In genomic region chr2:61022411-61022810, GRCm38 (mm10) we compare ENCODE assay signal across 30 mouse cellular contexts. TPM values are rescaled to one million over a fixed set of nuclear protein-coding genes. Genes with fewer than 3 reads are reported as not detected.
DNase-seq lines count a peak whose midpoint lies in the region; ATAC-seq and TF ChIP-seq lines count a peak whose summit lies in the region.
"Had no signal": no experiment of that assay in that cellular context is flagged by ENCODE, and none has a peak within 500 bp of the region (broad histone marks: within the 10 kb centered on the region; RNA-seq: fewer than 3 reads in every experiment).

No protein-coding gene starts in this region.

- H3K9me3 ChIP-seq in midbrain, embryonic 11.5 days (ENCODE audit: control insufficient read depth, low read length), result no peaks in the 10 kb centered on the region
- no peaks in the 10 kb centered on the region for H3K9me3 ChIP-seq in midbrain, embryonic 13.5 days
- H3K9me3 ChIP-seq: forebrain, embryonic 15.5 days; heart, embryonic 15.5 days; intestine, embryonic 15.5 days; midbrain, embryonic 15.5 days; neural tube, embryonic 13.5 days; stomach, embryonic 15.5 days had no signal

- no peaks in the 10 kb centered on the region for H3K4me1 ChIP-seq in midbrain, embryonic 11.5 days (ENCODE audit: control insufficient read depth, insufficient read depth, low read length)
- no peaks in the 10 kb centered on the region for H3K4me1 ChIP-seq in midbrain, embryonic 13.5 days (replicated peaks)
- H3K4me1 ChIP-seq in brown adipose tissue, adult 24 weeks (ENCODE audit: control insufficient read depth, insufficient read depth, insufficient read length, low read length), result peaks cover 6% of the 10 kb centered on the region
- no peaks in the 10 kb centered on the region for H3K4me1 ChIP-seq in thymus, adult 2 months (replicated peaks; ENCODE audit: control insufficient read depth, insufficient read depth, low read length)
- H3K4me1 ChIP-seq: forebrain, embryonic 15.5 days; intestine, embryonic 15.5 days; liver, embryonic 13.5 days; megakaryocyte, embryonic 14.5 days; midbrain, embryonic 15.5 days; neural tube, embryonic 13.5 days; stomach, embryonic 15.5 days had no signal

- no peak overlapping the region for H3K4me3 ChIP-seq in midbrain, embryonic 11.5 days (ENCODE audit: low read depth, low read length)
- no peak overlapping the region for H3K4me3 ChIP-seq in midbrain, embryonic 13.5 days (replicated peaks)
- H3K4me3 ChIP-seq in brown adipose tissue, adult 24 weeks (ENCODE audit: insufficient read depth, low read depth, low read length), result no peak overlapping the region
- no peak overlapping the region for H3K4me3 ChIP-seq in myocyte
- H3K4me3 ChIP-seq in thymus, adult 2 months (ENCODE audit: control insufficient read depth, insufficient read depth, low read length), result no peak overlapping the region
- H3K4me3 ChIP-seq: forebrain, embryonic 15.5 days; heart, embryonic 15.5 days; intestine, embryonic 15.5 days; left cerebral cortex, adult 2 months; liver, embryonic 13.5 days; megakaryocyte, embryonic 14.5 days; midbrain, embryonic 15.5 days; neural tube, embryonic 13.5 days; stomach, embryonic 15.5 days had no signal

- no peak overlapping the region for H3ac ChIP-seq in myocyte (ENCODE audit: control insufficient read depth, insufficient read length)

- no peak overlapping the region for H3K4me2 ChIP-seq in midbrain, embryonic 11.5 days
- H3K4me2 ChIP-seq in midbrain, embryonic 13.5 days (replicated peaks), result no peak overlapping the region
- peak overlapping the region; percentile 15 for H3K4me2 ChIP-seq in myocyte (ENCODE audit: low read depth)
- H3K4me2 ChIP-seq: forebrain, embryonic 15.5 days; heart, embryonic 15.5 days; intestine, embryonic 15.5 days; liver, embryonic 13.5 days; midbrain, embryonic 15.5 days; neural tube, embryonic 13.5 days; stomach, embryonic 15.5 days had no signal

- no peak for ATAC-seq in midbrain, embryonic 11.5 days (ENCODE audit: low FRiP score)
- no peak for ATAC-seq in midbrain, embryonic 13.5 days
- ATAC-seq: forebrain, embryonic 15.5 days; hindbrain, embryonic 16.5 days; intestine, embryonic 15.5 days; midbrain, embryonic 15.5 days had no signal

- no peak for TF ChIP-seq POLR2A in myocyte (IDR thresholded peaks at IDR 0.05; ENCODE audit: insufficient read length, low read depth)
- no peak for TF ChIP-seq POLR2A in thymus, adult 2 months (IDR thresholded peaks at IDR 0.05; ENCODE audit: control insufficient read depth, extremely low read depth, insufficient read depth, low read length, poor library complexity)

- no peaks in the 10 kb centered on the region for H3K36me3 ChIP-seq in midbrain, embryonic 11.5 days (ENCODE audit: control insufficient read depth, insufficient read depth, low read length)
- no peaks in the 10 kb centered on the region for H3K36me3 ChIP-seq in midbrain, embryonic 13.5 days
- no peaks in the 10 kb centered on the region for H3K36me3 ChIP-seq in myocyte (ENCODE audit: control insufficient read depth, insufficient read depth)
- H3K36me3 ChIP-seq in thymus, adult 2 months (ENCODE audit: control insufficient read depth, insufficient read depth, low read length), result no peaks in the 10 kb centered on the region
- H3K36me3 ChIP-seq: forebrain, embryonic 15.5 days; heart, embryonic 15.5 days; intestine, embryonic 15.5 days; liver, embryonic 13.5 days; midbrain, embryonic 15.5 days; neural tube, embryonic 13.5 days; stomach, embryonic 15.5 days had no signal

- H3K27ac ChIP-seq in midbrain, embryonic 11.5 days (ENCODE audit: low read depth, low read length), result no peak overlapping the region
- no peak overlapping the region for H3K27ac ChIP-seq in midbrain, embryonic 13.5 days
- H3K27ac ChIP-seq in brown adipose tissue, adult 24 weeks (replicated peaks; ENCODE audit: low read depth, low read length), result 0 out of 2 replicates have a peak overlapping the region, but pooled peaks have one; percentile 5
- H3K27ac ChIP-seq in thymus, adult 2 months (ENCODE audit: control insufficient read depth, insufficient read depth, low read length), result no peak overlapping the region
- H3K27ac ChIP-seq: forebrain, embryonic 15.5 days; heart, embryonic 15.5 days; intestine, embryonic 15.5 days; left cerebral cortex, adult 2 months; liver, embryonic 13.5 days; midbrain, embryonic 15.5 days; neural tube, embryonic 13.5 days; stomach, embryonic 15.5 days had no signal

- no peaks in the 10 kb centered on the region for H3K27me3 ChIP-seq in midbrain, embryonic 11.5 days (ENCODE audit: control insufficient read depth, insufficient read depth, low read length)
- no peaks in the 10 kb centered on the region for H3K27me3 ChIP-seq in midbrain, embryonic 13.5 days
- H3K27me3 ChIP-seq in myocyte (ENCODE audit: control insufficient read depth, insufficient read depth, insufficient read length), result no peaks in the 10 kb centered on the region
- no peaks in the 10 kb centered on the region for H3K27me3 ChIP-seq in thymus, adult 2 months (ENCODE audit: control insufficient read depth, insufficient read depth, low read length)
- H3K27me3 ChIP-seq: forebrain, embryonic 15.5 days; heart, embryonic 15.5 days; intestine, embryonic 15.5 days; liver, embryonic 13.5 days; midbrain, embryonic 15.5 days; neural tube, embryonic 13.5 days; stomach, embryonic 15.5 days had no signal

- no peak for TF ChIP-seq CTCF in thymus, adult 2 months (IDR thresholded peaks at IDR 0.05; ENCODE audit: borderline replicate concordance, control insufficient read depth, extremely low read depth, insufficient read depth, low read length, poor library complexity)

- H3K9ac ChIP-seq in midbrain, embryonic 11.5 days (ENCODE audit: low read length), result no peak overlapping the region
- H3K9ac ChIP-seq in midbrain, embryonic 13.5 days (replicated peaks), result no peak overlapping the region
- H3K9ac ChIP-seq: forebrain, embryonic 15.5 days; heart, embryonic 15.5 days; intestine, embryonic 15.5 days; liver, embryonic 13.5 days; midbrain, embryonic 15.5 days; neural tube, embryonic 13.5 days; stomach, embryonic 15.5 days had no signal

- DNase-seq in midbrain, embryonic 11.5 days (ENCODE audit: low spot score, missing footprints), result peak; percentile 79
- peak; percentile 9 for DNase-seq in layer of hippocampus, adult 9-10 months (ENCODE audit: low spot score)
- DNase-seq in ovary, postnatal 14 days (ENCODE audit: low spot score), result no peak
- no peak for DNase-seq in thymus, adult 2 months
- no peak for DNase-seq in lung, postnatal 10 days
- DNase-seq: adrenal gland, postnatal 25 days; B cell, adult 2 months; cerebellum, adult 18-20 months; cerebellum, postnatal 14 days; gastrocnemius, postnatal 36 days; heart, postnatal 36 days; kidney, adult 8-10 months; kidney, postnatal 14 days; liver, embryonic 13.5 days; lung, adult 2 months; right cerebral cortex, adult 18-20 months; right cerebral cortex, postnatal 4 days; thymus, adult 18-20 months had no signal

- no peaks in the 10 kb centered on the region for H3K79me2 ChIP-seq in myocyte (ENCODE audit: control insufficient read depth, insufficient read depth)

- 95% methylated on average over 5 of the region's 5 CpGs for WGBS in midbrain, embryonic 11.5 days
- WGBS in midbrain, embryonic 13.5 days, result 89% methylated on average over 5 of the region's 5 CpGs
- 97% methylated on average over 5 of the region's 5 CpGs for WGBS in thymus, adult 2 months

TF ChIP-seq in myocyte, 11 proteins besides CTCF, POLR2A, EP300 and RAD21:
- TF ChIP-seq MYOD1 (IDR thresholded peaks at IDR 0.05; ENCODE audit: control insufficient read depth in 1 of 3, insufficient read length in 2 of 3, low read depth in 2 of 3) (peak in 2 of 3 experiments; percentile 8 to 19), SRF (IDR thresholded peaks at IDR 0.05; ENCODE audit: control insufficient read depth, insufficient read length, low read depth) (no peak)
TF ChIP-seq in myocyte: peak in this region for 1.

RNA-seq across cellular contexts. Expression of gene Rbms1, which starts 59.4 kb away (rescaled TPM):
- 43.2 and 48.6 TPM in 2 replicates for polyA plus RNA-seq in midbrain, embryonic 11.5 days (2014; fragmentation: Nextera tagmentation; extraction: Ambion mirVana)
- 29.5 and 32.0 TPM in 2 replicates for polyA plus RNA-seq in midbrain, embryonic 13.5 days (2015; fragmentation: Nextera tagmentation; extraction: Ambion mirVana)
- polyA plus RNA-seq in brown adipose tissue, adult 24 weeks (2012; ENCODE audit: insufficient read depth, insufficient read length, missing spikeins), result 35.1 and 50.4 TPM in 2 replicates
- 34.8 TPM for polyA plus RNA-seq in myocyte (2012; fragmentation: generic; extraction: Trizol)
- polyA plus RNA-seq in thymus, adult 2 months (2012; rRNA removed), result 151 and 163 TPM in 2 replicates

Comparison
In these comparisons a context has a peak if more than half of its experiments do, and no peak if none do; other contexts are left out.
1. DNase-seq: peak in midbrain, embryonic 11.5 days (single experiment) and layer of hippocampus, adult 9-10 months (single experiment); none in ovary, postnatal 14 days (single experiment), thymus, adult 2 months (single experiment) and lung, postnatal 10 days (single experiment).